Mouse (Mus musculus) embryonic fibroblast, embryonic 13.5 days (primary cell): ENCODE measurements around the gene Epha4.

Experiments
- CTCF ChIP-seq: IDR thresholded peaks from 2 replicates; pipeline ENCODE4 v1.5.1; 2011; ENCODE audit warnings: mild to moderate bottlenecking, control low read depth, low read length, moderate library complexity, borderline replicate concordance; ENCODE audit not compliant: insufficient read depth
- POLR2A ChIP-seq: IDR thresholded peaks from 2 replicates; pipeline ENCODE4 v1.6.1; 2011; ENCODE audit warnings: low read depth, mild to moderate bottlenecking, control low read depth, low read length, moderate library complexity

GRCm38 (mm10) chr1:77447061-77447614 is 67.8 kb downstream of the Epha4 start:
- no peak for TF ChIP-seq CTCF
- no peak for TF ChIP-seq POLR2A
